Mouse (Mus musculus) spleen, adult 18-20 months (tissue): ENCODE measurements at regions not wholly inside any gene's neighbourhood (a gene's known extent, or its start where the extent isn't known, plus 50 kb on each side); places are given as distances from the start of the nearest gene placed in this dataset.

Experiments used
- DNase-seq, 2 experiments: peaks; one replicate each; pipeline ENCODE4 v3.0.0; 2022; ENCODE audit warnings: mixed read lengths in 2 of 2

DNA sequence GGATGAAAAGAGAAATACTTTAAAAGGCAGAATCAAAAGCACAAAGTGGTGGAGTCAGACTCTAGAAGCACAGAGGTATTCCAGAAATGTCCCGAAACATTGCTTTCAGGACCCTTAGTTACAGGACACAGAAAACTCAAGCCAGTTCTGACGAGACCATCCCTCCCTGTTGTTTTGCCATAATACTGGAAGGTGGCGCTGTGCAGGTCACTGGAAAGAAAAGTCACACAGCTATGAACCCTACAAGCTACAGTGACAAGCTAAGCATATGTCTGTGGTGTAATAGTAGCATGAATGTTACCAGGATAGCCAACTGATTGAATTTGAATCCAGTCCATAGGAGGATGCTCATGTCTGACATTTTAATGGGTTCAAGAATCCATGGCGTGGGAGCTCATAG, 117.4 kb upstream of the Cxxc4 start:
- no peak for DNase-seq

DNA sequence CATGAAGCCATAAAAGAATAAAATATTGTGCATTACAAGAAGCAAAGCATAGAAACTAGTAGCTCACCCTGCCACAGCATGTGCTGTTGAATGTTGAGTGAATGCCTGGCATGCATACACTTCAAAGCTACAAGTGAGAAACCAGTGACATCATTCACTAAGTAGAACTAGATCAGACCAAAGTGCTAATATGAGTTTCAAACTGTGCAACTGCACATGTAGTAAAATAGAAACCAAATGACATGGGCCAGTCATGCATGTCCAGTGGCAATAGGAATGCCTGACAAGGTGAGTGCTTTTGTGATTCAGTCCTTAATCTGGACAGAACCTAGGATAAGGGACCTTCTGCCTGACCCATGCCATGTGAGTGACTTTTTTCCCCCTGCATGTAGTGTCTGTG, 111.3 kb upstream of the Cxxc4 start:
- no peak for DNase-seq

DNA sequence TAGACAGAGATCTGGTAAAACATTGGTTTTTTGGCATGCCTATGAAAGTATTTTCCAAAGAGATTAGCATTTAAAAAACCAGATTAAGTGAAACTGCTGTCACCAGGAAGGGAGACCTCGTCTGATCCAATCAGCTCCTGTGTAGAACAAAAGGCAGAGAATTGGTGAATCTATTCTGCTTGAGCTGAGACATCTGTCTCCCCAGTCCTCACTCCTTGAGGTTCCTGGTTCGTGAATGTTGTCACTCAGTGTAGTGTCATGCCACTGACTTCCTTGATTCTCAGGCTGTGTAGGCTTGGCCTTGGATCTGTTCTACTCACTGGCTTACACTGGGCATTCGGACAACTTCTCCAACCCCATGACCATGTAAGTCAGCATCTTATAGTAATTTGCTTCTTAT, 105.9 kb upstream of the Cxxc4 start:
- no peak for DNase-seq

DNA sequence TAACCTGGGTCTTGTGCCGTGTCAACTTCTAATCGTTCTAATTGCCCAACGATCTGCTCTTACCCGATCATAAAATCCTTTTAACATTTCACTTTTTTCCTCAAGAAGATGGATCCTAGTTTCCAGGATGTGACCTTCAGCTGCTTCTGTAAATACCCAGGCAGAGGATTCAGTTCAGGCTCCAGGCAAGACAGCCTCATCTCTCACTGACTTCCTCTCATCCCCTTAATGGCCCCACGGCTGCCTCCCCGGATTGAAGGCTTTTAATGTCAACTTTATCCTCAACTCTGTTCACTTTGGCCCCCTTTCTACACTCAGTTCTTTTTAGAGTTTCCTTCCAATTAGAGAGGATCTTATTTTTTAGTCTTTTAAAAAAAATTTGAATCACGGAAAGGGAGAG, 91.0 kb upstream of the Cxxc4 start:
- DNase-seq, result no peak

DNA sequence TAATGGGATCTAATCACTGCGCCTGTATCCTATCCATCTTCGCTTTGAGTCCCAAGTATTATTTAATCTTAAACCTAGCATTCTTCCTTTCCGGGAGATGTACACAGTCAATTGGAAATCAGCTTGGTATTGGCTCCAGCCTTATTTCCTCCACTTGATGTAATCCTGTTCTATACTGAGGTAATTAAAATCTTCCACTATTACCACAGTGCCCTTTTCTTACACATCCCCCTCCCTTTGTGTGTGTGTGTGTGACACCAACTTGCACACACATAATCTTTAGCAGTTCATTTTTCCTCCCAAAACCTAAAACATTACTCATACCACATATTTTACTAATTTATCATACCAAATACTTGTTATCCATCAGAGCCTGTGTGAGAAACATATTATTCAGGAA, 90.3 kb upstream of the Cxxc4 start:
- DNase-seq, result no peak

DNA sequence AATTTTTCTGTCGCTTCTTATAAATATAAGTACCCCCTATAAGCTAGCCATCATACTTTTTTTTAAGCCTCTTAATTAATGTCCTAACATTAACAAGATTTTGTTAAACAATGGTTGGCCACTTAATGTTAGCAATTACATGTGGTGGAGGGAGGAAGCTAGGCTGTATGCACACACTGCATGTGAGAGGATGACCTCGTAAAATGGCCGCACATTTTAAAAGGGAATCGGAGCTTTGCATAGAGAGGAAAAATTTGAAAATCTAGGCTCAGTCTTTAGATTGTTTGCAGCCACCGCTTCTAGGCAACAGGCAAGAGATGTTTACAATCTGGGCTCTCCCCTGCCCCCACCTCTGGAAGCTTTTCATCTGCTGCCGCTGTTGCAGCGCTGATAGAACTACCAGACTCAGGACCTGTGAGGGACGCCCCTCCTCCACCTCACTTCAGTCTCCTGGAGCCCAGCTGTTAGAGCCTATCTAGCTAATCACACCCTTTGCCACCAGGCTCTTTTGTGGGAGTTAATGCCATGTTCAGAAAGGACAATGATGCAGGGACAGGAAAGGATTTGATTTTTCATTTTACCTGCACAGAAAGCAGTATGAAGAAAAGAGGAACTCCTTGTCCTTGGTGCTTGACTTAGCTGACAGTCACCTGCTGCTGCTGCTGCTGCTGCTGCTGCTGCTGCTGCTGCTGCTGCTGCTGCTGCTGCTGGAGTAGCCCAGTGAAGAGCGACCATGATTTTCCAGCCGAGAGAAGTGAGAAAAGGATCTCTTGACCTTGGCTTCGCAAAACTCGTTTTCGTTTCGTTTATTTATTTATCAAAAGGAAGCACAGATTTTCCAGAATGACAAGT, 89.7 kb upstream of the Cxxc4 start:
- DNase-seq, result no peak

DNA sequence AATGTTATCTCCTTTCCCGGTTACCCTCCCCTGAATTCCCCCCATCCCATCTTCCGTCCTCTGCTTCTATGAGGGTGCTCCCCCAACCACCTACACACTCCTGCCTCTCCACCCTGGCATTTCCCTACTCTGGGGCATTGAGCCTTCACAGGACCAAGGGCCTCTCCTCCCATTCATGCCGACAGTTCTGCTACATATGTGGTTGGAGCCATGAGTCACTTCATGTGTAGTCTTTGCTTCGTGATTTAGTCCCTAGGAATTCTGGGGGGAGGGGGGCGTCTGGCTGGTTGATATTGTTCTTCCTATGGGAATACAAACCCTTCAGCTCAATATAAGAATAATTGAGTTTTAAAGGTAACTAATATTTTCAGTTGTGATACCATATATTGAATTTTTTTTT, 74.0 kb upstream of the Cxxc4 start:
- no peak for DNase-seq

DNA sequence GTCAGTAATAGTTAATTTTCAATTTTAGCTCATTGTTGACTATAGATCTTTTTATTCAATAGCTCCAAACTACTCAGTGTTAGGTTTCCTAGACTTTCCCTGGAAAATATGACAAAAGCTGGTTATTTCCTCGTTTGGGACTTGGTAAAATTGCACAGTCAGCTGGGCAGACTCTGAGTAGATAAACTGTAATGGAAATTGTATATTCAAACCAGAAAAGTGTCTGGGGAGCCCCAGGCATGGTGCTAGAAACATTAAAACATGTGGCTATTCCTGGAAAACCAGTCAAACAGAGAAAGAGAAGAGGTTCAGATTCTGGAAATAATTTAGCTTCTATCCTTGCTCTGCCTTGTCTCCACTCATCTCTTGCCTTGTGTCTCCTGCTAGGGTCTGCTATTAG, 66.4 kb upstream of the Cxxc4 start:
- no peak for DNase-seq

DNA sequence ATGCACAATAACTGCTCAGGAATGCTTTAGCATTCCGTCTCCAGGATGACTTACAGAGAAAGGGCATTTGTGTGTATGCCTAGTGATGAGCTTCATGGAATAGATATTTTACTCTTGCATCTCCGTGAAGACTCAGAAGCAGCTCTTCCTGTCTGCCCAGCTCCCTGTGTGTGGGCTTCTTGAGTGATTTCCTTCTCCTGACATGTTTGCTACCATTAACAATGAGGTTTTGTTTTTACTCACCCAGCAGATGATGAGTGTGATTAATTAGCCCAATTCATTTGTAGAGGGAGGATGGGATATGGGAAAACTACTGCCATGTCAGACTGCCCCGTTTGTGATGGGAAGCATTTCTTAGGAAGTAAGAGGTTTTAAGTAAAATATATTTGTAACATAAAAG, 63.9 kb upstream of the Cxxc4 start:
- DNase-seq, result no peak

DNA sequence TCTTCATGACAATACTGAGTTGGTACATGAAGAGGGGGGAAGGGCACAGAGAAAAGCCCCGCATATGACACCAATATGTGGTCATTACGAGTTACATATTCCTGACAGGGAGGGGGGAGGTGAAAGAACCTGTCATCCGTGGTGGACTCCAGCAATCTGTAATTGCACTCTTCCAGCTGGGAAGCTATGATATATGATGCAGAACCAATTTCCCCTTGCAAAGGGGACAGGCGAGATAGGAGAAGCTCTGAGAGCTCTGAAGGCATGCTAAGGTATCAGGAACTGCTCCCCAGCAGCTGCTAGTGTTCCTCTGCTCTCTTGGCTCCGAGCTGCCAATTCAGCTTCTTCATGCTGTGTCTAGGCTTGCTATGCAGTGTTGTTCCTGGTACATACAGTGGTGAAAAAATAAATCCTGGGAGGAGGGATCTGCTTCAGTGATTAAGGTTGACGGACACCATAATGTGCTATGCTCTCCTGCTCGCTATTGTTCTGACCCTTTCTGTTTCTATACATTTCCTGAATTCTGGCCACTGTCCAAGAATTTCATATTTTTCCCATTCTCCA, 57.7 kb upstream of the Cxxc4 start:
- DNase-seq, result no peak

DNA sequence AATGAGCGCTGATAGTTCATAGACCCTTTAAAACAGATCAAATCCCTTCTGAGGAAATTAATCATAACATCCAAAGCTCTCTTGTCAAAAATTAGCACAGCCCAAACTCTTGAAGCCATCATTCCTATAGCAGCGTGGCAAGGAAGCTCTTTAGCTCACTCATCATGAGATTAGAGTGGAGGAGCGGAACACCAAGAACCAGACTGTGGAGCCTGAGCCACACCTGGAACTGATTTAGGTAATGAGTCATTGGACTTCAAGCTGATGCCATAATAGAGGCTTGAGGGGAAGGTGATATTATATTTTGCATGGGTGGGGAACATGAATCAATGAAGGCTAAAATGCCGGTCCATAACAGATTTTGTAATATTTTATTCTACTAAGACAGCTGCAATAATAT, 52.2 kb upstream of the Cxxc4 start:
- no peak for DNase-seq
